30 mouse cellular contexts compared by ENCODE assay signal in genomic region chr9:52850552-52850951, GRCm38 (mm10).
DNase-seq lines count a peak whose midpoint lies in the region; ATAC-seq and TF ChIP-seq lines count a peak whose summit lies in the region.
"Had no signal": no experiment of that assay in that cellular context is flagged by ENCODE, and none has a peak within 500 bp of the region (broad histone marks: within the 10 kb centered on the region; RNA-seq: fewer than 3 reads in every experiment).

No protein-coding gene starts in this region.

- H3K9me3 ChIP-seq in liver, postnatal 0 days (ENCODE audit: low read length) = no peaks in the 10 kb centered on the region
- H3K9me3 ChIP-seq: heart, embryonic 12.5 days; liver, embryonic 15.5 days; lung, embryonic 15.5 days; midbrain, embryonic 10.5 days; midbrain, embryonic 15.5 days; neural tube, embryonic 15.5 days had no signal

- intact Hi-C loops in left cerebral cortex, postnatal 14 days (cut with DNase I) = no loop called here
- intact Hi-C loops in heart, postnatal 25 days (cut with DNase I) = no loop called here

- no peaks in the 10 kb centered on the region for H3K4me1 ChIP-seq in liver, postnatal 0 days (ENCODE audit: insufficient read depth)
- H3K4me1 ChIP-seq: heart, embryonic 12.5 days; liver, embryonic 15.5 days; lung, embryonic 15.5 days; midbrain, embryonic 10.5 days; midbrain, embryonic 15.5 days; neural tube, embryonic 15.5 days had no signal

- 76% methylated on average over 2 of the region's 2 CpGs for WGBS in liver, postnatal 0 days (ENCODE audit: insufficient replicate concordance)

- no peak overlapping the region for H3K4me2 ChIP-seq in liver, postnatal 0 days (ENCODE audit: low read depth, low read length)
- H3K4me2 ChIP-seq: heart, embryonic 12.5 days; hindbrain, embryonic 14.5 days; liver, embryonic 15.5 days; lung, embryonic 15.5 days; midbrain, embryonic 15.5 days; neural tube, embryonic 15.5 days had no signal

- H3K27me3 ChIP-seq in liver, postnatal 0 days (ENCODE audit: insufficient read depth, low read length) = no peaks in the 10 kb centered on the region
- H3K27me3 ChIP-seq: CH12.LX; heart, embryonic 12.5 days; liver, embryonic 15.5 days; lung, embryonic 15.5 days; midbrain, embryonic 15.5 days; neural tube, embryonic 15.5 days had no signal

- no peak overlapping the region for H3K9ac ChIP-seq in liver, postnatal 0 days (replicated peaks)
- H3K9ac ChIP-seq: heart, embryonic 12.5 days; hindbrain, embryonic 14.5 days; liver, embryonic 15.5 days; lung, embryonic 15.5 days; midbrain, embryonic 15.5 days; neural tube, embryonic 15.5 days had no signal

- no peak for TF ChIP-seq EP300 in liver, postnatal 0 days (IDR thresholded peaks at IDR 0.05; ENCODE audit: low read depth)

- TF ChIP-seq CTCF in layer of hippocampus, adult 2 months (conservative IDR thresholded peaks at IDR 0.05) = no peak
- TF ChIP-seq CTCF in liver, postnatal 0 days (IDR thresholded peaks at IDR 0.05; ENCODE audit: low read depth) = no peak

- H3K4me3 ChIP-seq in layer of hippocampus, adult 2 months = no peak overlapping the region
- no peak overlapping the region for H3K4me3 ChIP-seq in liver, postnatal 0 days (ENCODE audit: low read depth, low read length)
- H3K4me3 ChIP-seq: erythroblast, embryonic 14.5 days; heart, adult 2 months; heart, embryonic 12.5 days; liver, embryonic 15.5 days; lung, embryonic 15.5 days; midbrain, embryonic 10.5 days; midbrain, embryonic 15.5 days; neural tube, embryonic 15.5 days had no signal

- peak; percentile 91 for ATAC-seq in frontal cortex, adult (ENCODE audit: low TSS enrichment)
- ATAC-seq in liver, postnatal 0 days = no peak
- ATAC-seq: forebrain, embryonic 16.5 days; intestine, postnatal 0 days; midbrain, embryonic 15.5 days had no signal

- no peak for DNase-seq in frontal cortex, postnatal 10 days (ENCODE audit: low spot score in 2 of 2)
- DNase-seq in layer of hippocampus, adult 2 months (ENCODE audit: low spot score in 2 of 2) = peak; percentile 43 to 59
- no peak for DNase-seq in layer of hippocampus, adult 9-10 months (ENCODE audit: low spot score)
- peak; percentile 82 for DNase-seq in brain, adult 2 months (ENCODE audit: low read depth, low spot score)
- DNase-seq in left cerebral cortex, postnatal 14 days (ENCODE audit: low spot score in 2 of 2) = peak; percentile 18 to 52
- no peak for DNase-seq in heart, postnatal 25 days (ENCODE audit: low spot score)
- no peak for DNase-seq in liver, postnatal 0 days
- DNase-seq: adrenal gland, postnatal 10 days; cerebellum, adult 11-12 months; heart, adult 2 months; kidney, adult 9 months; kidney, postnatal 10 days; liver; retina, postnatal 1 day; spleen, adult 18-20 months; thymus, adult 2 months; thymus, postnatal 36 days had no signal

- no peaks in the 10 kb centered on the region for H3K36me3 ChIP-seq in liver, postnatal 0 days (replicated peaks; ENCODE audit: insufficient read depth, low read length)
- H3K36me3 ChIP-seq: heart, embryonic 12.5 days; liver, embryonic 15.5 days; lung, embryonic 15.5 days; midbrain, embryonic 10.5 days; midbrain, embryonic 15.5 days; neural tube, embryonic 15.5 days had no signal

- peak overlapping the region; percentile 88 for H3K27ac ChIP-seq in layer of hippocampus, adult 2 months
- no peak overlapping the region for H3K27ac ChIP-seq in liver, postnatal 0 days (ENCODE audit: low read depth)
- H3K27ac ChIP-seq: heart, adult 2 months; hindbrain, embryonic 14.5 days; liver, embryonic 15.5 days; lung, embryonic 15.5 days; midbrain, embryonic 10.5 days; midbrain, embryonic 15.5 days; neural tube, embryonic 15.5 days; stomach, postnatal 0 days had no signal

Comparison
In these comparisons a context has a peak if more than half of its experiments do, and no peak if none do; other contexts are left out.
1. DNase-seq: peak in layer of hippocampus, adult 2 months (2 of 2), brain, adult 2 months (single experiment) and left cerebral cortex, postnatal 14 days (2 of 2); none in frontal cortex, postnatal 10 days (0 of 2), layer of hippocampus, adult 9-10 months (single experiment), heart, postnatal 25 days (single experiment) and liver, postnatal 0 days (single experiment).